Mouse (Mus musculus): ENCODE results near the gene Gm20715.
"Not testable (repeated sequence)": the region's sequence is repeated elsewhere in the genome, so short reads cannot be mapped to it uniquely, and the experiment has no call there.

Gene Gm20715

GRCm38 (mm10) chr7:6410043-6410442 lies at the start of gene Gm20715:
Gm20715 (plus strand) TSS chr7:6410277.
- DNase-seq, result peak; percentile 56 to 77

- no peak for DNase-seq
Observed at GRCm38 (mm10) chr7:6360477-6361060, 49.5 kb upstream of the Gm20715 start.

GRCm38 (mm10) chr7:6361756-6362155 lies 48.3 kb upstream of the Gm20715 start:
- DNase-seq, result peak in 1 of 2 experiments; percentile 13

- peak; percentile 99 to 100 for DNase-seq
Observed at GRCm38 (mm10) chr7:6362268-6363046, 47.6 kb upstream of the Gm20715 start.

- peak in 1 of 2 experiments; percentile 91 for DNase-seq
Observed at GRCm38 (mm10) chr7:6363047-6363488, 47.0 kb upstream of the Gm20715 start, which contains the start of gene Zfp78. Zfp78 (plus strand) TSS chr7:6363280.

- no peak for DNase-seq
Observed at GRCm38 (mm10) chr7:6364761-6365160, 45.3 kb upstream of the Gm20715 start.

GRCm38 (mm10) chr7:6367185-6367584 lies 42.9 kb upstream of the Gm20715 start:
- no peak for DNase-seq

GRCm38 (mm10) chr7:6368146-6368545 lies 41.9 kb upstream of the Gm20715 start:
- DNase-seq, result not testable (repeated sequence)

GRCm38 (mm10) chr7:6369460-6369859 lies 40.6 kb upstream of the Gm20715 start:
- no peak for DNase-seq

- no peak for DNase-seq
Observed at GRCm38 (mm10) chr7:6372993-6373392, 37.1 kb upstream of the Gm20715 start.

GRCm38 (mm10) chr7:6378441-6378840 lies 31.6 kb upstream of the Gm20715 start:
- no peak for DNase-seq

- no peak for DNase-seq
Observed at GRCm38 (mm10) chr7:6381431-6381830, 28.6 kb upstream of the Gm20715 start.

- peak; percentile 97 to 98 for DNase-seq
Observed at GRCm38 (mm10) chr7:6383044-6383455, 27.0 kb upstream of the Gm20715 start, which contains the start of gene Zfp28. Zfp28 (plus strand) TSS chr7:6383295.

GRCm38 (mm10) chr7:6384011-6384410 lies 26.1 kb upstream of the Gm20715 start:
- no peak for DNase-seq

- DNase-seq, result peak; percentile 17 to 18
Observed at GRCm38 (mm10) chr7:6386995-6387394, 23.1 kb upstream of the Gm20715 start.

- no peak for DNase-seq
Observed at GRCm38 (mm10) chr7:6388971-6389370, 21.1 kb upstream of the Gm20715 start.

GRCm38 (mm10) chr7:6389449-6389848 lies 20.6 kb upstream of the Gm20715 start:
- DNase-seq, result no peak

- peak; percentile 82 to 83 for DNase-seq
Observed at GRCm38 (mm10) chr7:6397996-6398975, 11.8 kb upstream of the Gm20715 start, which contains the start of gene Smim17. Smim17 (plus strand) TSS chr7:6398715.

- DNase-seq, result peak; percentile 49 to 66
Observed at GRCm38 (mm10) chr7:6414626-6415441, 4.8 kb downstream of the Gm20715 start.

- no peak for DNase-seq
Observed at GRCm38 (mm10) chr7:6415442-6415787, 5.3 kb downstream of the Gm20715 start.

- DNase-seq, result no peak
Observed at GRCm38 (mm10) chr7:6419894-6420293, 9.8 kb downstream of the Gm20715 start.

- DNase-seq, result no peak
Observed at GRCm38 (mm10) chr7:6429381-6429780, 19.3 kb downstream of the Gm20715 start.

Measured in cerebellum, postnatal 10 days (tissue).